Mouse (Mus musculus): ENCODE data around the gene Arhgdib.

DNA sequence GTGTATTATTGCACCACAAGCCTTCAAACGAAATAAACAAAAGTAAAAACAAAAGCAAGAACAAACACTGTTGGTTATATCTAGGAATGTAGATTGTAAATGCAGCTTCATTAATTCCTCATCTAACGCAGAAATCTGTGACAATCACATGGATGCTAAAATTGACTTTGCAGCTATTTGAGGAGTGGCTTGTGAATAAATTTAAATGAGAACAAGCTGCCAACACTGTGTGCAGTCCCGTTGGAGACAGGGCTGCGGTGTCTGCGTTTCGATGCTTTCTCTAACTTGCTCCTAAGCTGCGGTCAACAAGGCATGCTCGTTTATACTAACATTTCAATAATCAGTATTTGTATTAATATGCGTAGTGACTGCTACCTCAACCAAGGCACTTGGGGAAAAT lies 581 bp upstream of the Arhgdib start:
- no peak for TF ChIP-seq POLR2A (IDR thresholded peaks at IDR 0.05; ENCODE audit: borderline replicate concordance, low read depth, low read length)
- no peak for TF ChIP-seq CTCF (IDR thresholded peaks at IDR 0.05; ENCODE audit: low read depth, low read length)

Data from bone marrow macrophage, adult 2 months (primary cell).